Mouse (Mus musculus): ENCODE data around the gene Tvp23b.

GRCm38 (mm10) chr11:62848301-62848700 is 31.0 kb upstream of the Tvp23b start:
- TF ChIP-seq CTCF (IDR thresholded peaks at IDR 0.05; ENCODE audit: low read depth): no peak
- TF ChIP-seq EP300 (IDR thresholded peaks at IDR 0.05; ENCODE audit: low read depth): no peak

Measured in liver, postnatal 0 days (tissue).